Mouse (Mus musculus) spleen, postnatal 14 days (tissue): Measurements from ENCODE around the gene Atp8b3.

Experiments used
- DNase-seq, 2 experiments: peaks; one replicate each; pipeline ENCODE4 v3.0.0; 2021 to 2022; ENCODE audit warnings: low spot score in 2 of 2

Gene Atp8b3

GRCm38 (mm10) chr10:80523299-80523698 lies 15.6 kb downstream of the Atp8b3 start:
- no peak for DNase-seq

DNA sequence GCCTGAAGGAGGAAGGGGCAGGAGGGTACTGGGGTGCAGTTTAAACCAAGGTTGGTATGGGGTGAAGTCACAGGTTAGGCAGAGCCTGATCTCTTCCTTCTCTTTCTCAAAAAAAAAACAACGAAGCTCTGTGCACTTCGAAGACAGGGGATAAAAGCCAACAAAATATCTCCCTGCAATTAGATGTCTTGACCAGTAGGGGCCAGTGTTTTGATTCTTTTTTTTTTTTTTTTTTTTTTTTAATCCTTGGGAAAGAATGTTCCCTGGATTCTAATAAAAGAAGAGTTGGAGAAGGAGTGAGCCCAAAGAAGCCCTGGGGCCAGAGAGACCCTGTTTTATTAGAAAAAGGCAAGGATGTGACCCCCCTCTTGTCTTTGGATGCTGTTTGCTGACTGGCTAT lies 19.6 kb downstream of the Atp8b3 start:
- DNase-seq: no peak

GRCm38 (mm10) chr10:80513739-80514138 lies 25.2 kb downstream of the Atp8b3 start:
- no peak for DNase-seq

- no peak for DNase-seq
These were observed 28.7 kb downstream of the Atp8b3 start for GRCm38 (mm10) chr10:80510273-80510660.

DNA sequence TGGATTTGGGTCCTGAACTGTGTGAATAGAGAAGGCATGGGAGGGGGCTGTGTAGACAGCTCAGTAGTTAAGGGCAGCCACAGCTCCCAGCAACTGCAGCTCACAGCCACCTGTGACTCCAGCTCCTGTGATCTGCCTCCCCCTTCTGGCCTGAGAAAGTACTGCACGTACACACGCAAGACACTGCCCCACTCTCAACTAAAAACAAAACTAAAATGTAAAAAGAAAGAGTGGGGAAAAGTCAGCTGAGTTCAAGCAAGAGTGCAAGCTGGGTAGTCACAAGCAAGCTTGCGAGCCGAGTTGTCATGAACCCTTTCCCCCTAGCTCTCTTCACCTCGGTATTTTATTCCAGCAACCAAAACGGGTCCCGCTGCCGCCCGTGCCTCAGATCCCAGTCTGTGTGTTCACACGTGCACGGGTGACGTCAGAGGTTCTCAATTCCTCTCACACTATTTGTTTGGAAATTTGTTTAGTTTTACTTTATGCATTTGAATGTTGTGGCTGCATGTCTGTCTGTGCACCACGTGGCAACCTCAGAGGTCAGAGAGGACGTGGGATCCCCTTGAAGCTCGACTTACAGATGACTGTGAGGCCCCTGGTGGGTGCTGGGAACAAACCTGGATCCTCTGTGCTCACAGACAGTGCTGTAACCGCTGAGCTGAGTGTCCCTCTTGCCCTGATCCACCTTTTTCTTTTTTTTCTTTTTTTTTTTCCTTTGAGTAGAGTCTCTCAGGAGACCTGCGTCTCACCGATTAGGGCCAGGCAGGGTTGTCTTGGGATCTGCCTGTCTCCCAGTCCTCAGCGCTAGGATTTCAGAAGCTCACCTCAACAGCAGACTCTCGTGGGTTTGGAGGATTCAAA lies 29.3 kb downstream of the Atp8b3 start:
- peak; percentile 68 to 88 for DNase-seq

DNA sequence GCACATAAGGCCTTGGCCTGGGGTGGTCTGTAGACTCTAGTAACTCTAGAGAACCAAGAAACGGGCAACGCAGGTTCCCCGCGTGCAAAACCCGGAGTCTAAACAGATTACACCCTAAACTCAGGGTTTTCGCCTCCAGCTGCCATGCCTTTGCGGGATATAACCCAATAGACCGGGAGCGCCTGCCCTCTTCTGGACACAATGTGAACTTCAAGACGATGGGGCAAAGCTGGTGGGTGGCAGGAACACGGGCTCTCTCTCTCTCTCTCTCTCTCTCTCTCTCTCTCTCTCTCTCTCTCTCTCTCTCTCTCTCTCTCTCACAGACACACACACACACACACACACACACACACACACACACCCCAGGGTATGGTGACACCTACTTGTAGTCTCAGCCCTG lies 32.7 kb downstream of the Atp8b3 start:
- DNase-seq: peak; percentile 51 to 73

DNA sequence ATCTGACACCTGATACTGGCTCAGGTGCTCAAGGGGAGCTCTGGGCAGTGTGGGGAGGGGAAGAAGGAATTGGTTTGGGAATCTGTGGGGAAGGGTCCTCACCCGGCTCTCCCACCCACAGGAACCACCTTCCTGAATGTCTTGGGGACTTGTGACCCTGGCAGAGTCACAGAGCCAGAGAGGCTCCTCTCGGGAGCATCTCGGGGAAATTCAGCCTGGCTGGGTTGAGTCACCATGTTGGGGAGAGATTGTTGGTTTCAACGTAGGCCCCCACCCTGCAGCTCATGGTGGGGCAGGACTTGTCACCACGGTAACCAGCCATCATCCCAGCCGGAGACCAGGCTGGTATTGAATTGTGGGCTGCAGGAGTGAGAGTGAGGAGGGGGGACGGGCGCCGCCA lies 34.2 kb downstream of the Atp8b3 start:
- DNase-seq: no peak

DNA sequence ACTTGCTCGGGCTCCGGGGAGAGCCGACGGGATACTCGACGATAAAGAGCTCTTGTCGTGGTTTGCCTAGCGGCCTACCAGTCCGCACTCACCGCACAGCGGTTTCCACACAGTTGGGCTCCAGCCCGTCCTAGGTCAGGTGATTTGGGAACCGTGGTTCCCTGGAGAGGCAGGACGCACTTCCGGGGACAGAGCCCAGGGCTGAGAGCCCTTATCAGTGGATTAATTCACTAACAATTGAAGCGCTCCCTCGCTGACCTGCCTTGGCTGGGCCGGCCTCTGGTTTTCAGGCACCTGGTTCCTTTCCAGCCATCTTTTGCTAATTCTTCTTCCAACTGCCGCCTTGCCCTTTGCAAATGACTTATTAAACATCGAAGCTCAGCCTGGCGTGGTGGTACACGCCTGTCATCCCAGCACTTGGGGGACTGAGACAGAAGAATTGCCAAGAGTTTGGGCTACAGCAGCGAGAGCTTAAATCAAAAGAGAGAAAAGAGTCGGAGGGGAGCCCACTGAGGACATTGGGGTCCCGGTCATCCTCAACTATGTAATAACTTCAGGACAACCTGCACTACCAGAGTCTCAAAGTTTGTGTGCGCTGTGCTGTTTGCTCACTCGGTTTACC lies 35.2 kb downstream of the Atp8b3 start:
- no peak for DNase-seq

DNA sequence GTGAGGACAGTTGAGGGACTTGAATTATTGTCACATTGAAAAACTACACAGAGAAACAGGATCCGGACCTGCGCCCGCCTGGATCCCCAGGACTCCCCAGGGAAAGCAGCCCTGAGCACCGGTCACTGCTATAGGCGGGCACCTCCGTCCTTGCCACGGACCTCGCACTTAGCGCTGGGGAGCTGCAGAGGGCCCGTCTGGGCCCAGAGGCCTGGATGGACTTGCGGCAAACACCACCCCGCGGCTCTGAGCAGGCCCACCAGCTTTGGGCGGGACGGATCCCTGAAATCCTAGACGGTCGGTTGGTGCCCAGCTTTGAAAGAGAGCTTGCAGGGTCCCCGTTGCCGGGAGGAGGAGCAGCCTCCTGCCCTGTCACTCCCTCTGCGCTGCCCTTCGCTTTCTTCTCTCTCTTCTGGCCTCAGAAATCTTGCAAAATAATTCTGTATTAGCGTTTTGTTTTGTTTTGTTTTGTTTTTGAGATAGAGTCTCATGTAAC lies 36.1 kb downstream of the Atp8b3 start:
- DNase-seq: no peak

DNA sequence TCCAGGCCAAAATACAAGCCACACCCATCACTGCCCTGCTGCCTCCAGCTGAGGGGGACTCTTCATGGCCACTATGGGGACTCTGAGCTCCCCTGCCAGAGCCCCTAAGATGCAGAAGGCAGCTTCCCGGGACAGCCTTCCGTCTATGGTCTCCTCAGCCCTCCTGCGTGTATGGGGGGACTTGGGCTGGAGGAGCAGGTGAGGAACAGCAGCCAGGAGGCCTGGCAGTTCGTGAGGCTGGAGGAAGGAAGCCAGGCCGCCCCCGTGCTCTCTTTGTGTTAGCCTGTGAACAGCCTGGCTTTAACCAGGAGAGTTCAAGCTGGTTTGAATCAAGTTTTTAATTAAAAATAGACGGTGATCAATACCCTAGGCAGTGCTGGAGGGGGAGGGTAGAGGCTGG lies 36.6 kb downstream of the Atp8b3 start:
- DNase-seq: no peak

GRCm38 (mm10) chr10:80496421-80496820 lies 42.5 kb downstream of the Atp8b3 start:
- no peak for DNase-seq

DNA sequence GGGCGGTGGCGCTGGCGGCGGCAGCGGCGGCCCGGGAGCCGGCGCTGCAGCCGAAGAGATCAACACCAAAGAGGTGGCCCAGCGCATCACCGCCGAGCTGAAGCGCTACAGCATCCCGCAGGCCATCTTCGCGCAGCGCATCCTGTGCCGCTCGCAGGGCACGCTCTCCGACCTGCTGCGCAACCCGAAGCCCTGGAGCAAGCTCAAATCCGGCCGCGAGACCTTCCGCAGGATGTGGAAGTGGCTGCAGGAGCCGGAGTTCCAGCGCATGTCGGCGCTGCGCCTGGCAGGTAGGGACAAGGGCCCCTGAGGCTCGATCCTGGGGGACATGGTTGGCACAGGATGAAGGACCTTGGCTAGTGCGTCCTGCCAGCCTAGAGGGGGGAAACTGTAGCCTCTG lies 43.0 kb downstream of the Atp8b3 start:
- DNase-seq: no peak

GRCm38 (mm10) chr10:80494732-80495131 lies 44.2 kb downstream of the Atp8b3 start, which contains the start of gene Onecut3:
Onecut3 (plus strand) TSS chr10:80494835.
- DNase-seq: peak in 1 of 2 experiments; percentile 21

DNA sequence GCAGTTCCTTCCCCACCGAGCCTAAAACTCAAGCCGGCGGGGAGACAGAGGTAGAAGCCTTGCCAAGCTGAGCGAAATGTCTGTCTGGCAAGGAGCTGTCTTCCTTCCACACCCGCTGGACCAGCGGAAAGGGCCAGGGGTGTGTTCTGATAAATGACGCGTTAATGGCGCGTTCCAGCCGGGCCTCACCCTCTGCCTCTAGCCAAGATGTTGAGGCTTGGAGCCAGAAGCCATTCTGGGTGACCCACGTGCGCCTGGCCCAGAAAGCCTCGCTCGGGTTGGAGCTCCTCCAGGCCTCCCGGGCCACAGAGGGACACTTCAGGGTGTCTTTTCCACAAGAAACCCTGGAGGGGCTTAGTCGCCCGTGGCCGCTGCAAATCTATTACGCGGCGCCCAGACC lies 48.9 kb downstream of the Atp8b3 start:
- no peak for DNase-seq

DNA sequence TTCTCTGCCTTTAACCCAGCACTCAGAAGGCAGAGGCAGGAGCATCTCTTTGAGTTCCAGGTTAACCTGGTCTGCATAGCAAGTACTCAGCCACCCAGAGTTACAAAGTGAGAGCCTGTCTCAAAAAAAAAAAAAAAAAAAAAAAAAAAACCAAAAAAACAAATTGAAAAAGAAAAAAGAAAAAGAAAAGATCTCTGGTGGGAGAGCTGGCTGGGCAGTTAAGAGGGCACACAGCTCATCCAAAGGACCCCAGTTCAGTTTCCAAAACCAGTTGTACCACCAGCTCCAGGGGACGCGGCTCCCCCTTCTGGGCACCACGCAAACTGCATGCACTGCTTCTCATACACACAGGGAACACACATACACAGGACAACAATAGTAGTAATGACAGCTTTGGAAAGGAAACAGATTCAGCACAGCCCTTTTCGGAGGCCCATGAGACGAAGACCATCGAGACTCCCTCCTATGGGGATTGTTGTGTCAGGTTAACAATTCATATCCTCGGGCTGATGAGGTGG lies 52.0 kb downstream of the Atp8b3 start:
- no peak for DNase-seq

DNA sequence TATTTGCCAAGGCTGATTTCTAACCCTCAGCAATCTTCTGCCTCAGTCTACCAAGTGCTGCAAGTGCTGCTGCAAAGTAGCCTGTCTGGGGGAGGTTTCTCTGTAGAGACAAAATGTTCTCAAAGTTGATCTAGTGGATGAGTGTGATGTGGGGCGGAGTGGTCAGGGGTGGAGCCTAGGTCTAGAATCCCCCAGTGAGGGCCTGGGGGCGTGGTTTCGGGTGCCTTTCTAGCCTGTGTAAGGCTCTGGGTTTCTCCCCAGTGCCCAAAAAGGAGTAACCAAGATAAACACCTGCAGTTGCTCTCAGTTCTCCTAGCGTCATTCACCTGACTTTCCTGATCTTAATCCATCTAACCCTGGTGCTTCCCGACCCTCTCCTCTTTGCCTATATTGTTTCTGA lies 57.9 kb downstream of the Atp8b3 start:
- no peak for DNase-seq

- DNase-seq: no peak
These were observed 60.4 kb downstream of the Atp8b3 start for GRCm38 (mm10) chr10:80478531-80478930.

GRCm38 (mm10) chr10:80475290-80475959 lies 63.5 kb downstream of the Atp8b3 start:
- peak; percentile 81 to 88 for DNase-seq
